Mouse (Mus musculus): ENCODE data around the gene Vwa8. TPM values are rescaled to one million over a fixed set of nuclear protein-coding genes. Genes with fewer than 3 reads are reported as not detected.

Gene Vwa8
- polyA plus RNA-seq, 1 experiment from 2014 or later: 13.8 TPM

DNA sequence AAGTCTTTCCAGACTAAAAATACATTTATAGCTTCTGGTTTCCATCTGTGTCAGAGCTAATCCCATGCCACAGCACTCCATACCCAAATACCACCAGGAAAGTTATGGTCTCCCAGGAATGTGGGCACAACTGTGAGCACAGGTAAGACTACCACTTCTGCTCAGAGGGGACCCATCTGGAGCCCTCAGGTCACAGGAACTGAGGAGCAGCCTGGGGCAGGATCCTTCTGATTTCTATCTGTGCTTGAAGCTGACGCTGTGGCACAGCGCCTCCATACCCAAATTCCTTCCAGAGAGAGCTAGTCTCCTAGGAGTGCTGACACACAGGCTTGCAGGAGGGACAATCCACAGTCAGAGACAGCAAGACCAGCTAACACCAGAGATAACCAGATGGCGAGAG, 361.0 kb downstream of the Vwa8 start:
- Histone ChIP-seq H3K4me3 (replicated peaks) (no peak overlapping the region), H3K27me3 (replicated peaks) (no peaks in the 10 kb centered on the region; the same call in 1 of the 2 replicates), H3K4me2 (replicated peaks) (no peak overlapping the region), H3K4me1 (replicated peaks) (0 out of 2 replicates have a peak, but pooled peaks cover 7% of the 10 kb centered on the region), H3K27ac (no peak overlapping the region), H3K36me3 (no peaks in the 10 kb centered on the region), H3K9ac (no peak overlapping the region), H3K9me3 (no peaks in the 10 kb centered on the region)
- ATAC-seq: no peak
- 83% methylated on average over 3 of the region's 3 CpGs for WGBS

DNA sequence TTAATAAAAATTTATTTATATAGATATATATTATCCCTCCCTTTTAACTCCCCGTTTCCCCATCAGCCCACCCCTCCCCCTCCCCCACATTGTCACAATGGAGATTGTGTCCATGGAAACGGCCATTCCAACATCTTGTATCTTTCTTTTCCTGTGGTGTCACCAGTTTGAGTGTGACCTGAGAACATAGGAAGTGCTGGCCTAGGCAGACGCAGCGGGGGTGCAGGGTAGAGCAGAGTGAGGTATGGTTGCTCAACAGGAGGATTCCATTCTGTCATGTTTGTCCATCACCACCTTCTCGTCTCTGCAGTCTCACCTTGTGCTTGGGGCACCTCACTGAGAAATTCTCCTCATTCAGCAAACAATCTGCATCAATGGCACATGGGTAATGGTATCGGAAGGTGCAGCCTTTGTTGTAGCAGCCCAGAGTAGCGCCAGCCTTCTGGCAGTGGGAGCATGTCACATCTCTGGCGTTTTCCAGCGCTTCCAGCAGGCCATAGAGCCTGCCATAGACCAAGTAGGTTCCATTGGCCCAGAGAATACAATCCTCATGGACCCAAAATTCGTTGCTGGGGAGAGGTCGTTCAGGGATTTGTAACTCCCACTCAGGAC, 363.6 kb downstream of the Vwa8 start:
- 86% methylated on average over 11 of the region's 11 CpGs for WGBS

DNA sequence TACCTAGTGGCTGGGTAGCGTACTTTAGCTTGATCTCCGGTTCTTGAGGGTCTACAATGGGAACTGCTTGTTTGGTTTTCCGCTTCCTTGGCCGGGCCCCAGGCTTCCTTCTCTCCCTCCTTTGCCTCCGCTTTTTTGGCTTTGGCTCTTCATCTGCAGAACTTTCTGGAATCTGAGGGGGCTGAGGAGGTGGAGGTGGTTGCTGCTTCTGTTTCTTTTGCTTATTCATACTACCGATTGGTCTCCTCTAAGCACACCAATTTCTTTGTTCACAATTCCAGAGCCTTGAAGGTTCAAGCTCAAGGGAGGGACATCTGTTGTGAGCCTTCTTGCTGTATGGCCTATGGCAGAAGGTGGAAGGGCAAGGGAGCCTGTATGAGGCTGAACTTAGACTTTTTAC, 365.3 kb downstream of the Vwa8 start:
- no peak overlapping the region for H3K4me2 ChIP-seq (replicated peaks)
- ATAC-seq: no peak
- H3K27ac ChIP-seq: no peak overlapping the region
- no peaks in the 10 kb centered on the region; the same call in 1 of the 2 replicates for H3K27me3 ChIP-seq (replicated peaks)
- no peaks in the 10 kb centered on the region for H3K36me3 ChIP-seq
- no peaks in the 10 kb centered on the region for H3K9me3 ChIP-seq
- no peak overlapping the region for H3K9ac ChIP-seq
- WGBS: 85% methylated on average over 6 of the region's 6 CpGs
- no peak overlapping the region for H3K4me3 ChIP-seq (replicated peaks)
- no peaks in the 10 kb centered on the region for H3K4me1 ChIP-seq (replicated peaks)

More for the DNA sequence above, 363.6 kb downstream of the Vwa8 start:
- H3K27me3 ChIP-seq (replicated peaks): no peaks in the 10 kb centered on the region; the same call in 1 of the 2 replicates
- H3K9me3 ChIP-seq: no peaks in the 10 kb centered on the region
- no peaks in the 10 kb centered on the region for H3K4me1 ChIP-seq (replicated peaks)
- H3K4me2 ChIP-seq (replicated peaks): no peak overlapping the region
- H3K27ac ChIP-seq: no peak overlapping the region
- H3K4me3 ChIP-seq (replicated peaks): no peak overlapping the region
- no peak overlapping the region for H3K9ac ChIP-seq
- no peaks in the 10 kb centered on the region for H3K36me3 ChIP-seq
- ATAC-seq: no peak

DNA sequence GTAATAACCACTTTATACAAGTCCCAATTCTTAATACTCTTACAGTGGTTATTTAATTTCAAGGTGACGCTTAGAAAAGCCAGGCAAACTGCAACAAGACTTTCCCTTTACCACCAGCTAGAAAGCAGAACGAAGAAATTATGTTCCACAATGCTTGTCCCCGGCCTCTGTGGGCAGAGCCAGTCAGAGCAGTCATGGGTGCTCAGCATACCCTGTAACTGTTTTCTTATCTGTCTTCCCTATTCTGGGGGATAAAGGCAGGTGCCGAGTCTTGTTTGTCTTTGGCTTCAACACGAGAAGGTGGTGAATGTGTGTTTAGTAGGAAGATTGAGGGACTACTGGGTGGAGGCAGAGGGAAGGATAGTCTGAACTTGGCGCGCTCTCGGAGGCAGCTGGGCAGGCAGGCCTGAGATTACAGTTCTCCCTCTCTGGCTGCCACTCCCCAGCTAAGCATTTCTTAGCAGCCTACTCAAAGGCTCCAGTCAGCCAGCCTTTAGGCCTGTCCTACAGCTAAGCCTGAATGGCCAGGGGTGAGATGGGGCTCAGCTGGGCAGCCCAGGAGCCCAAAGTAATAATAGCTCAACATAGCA, 365.9 kb downstream of the Vwa8 start:
- no peak overlapping the region for H3K9ac ChIP-seq
- no peak overlapping the region for H3K4me3 ChIP-seq (replicated peaks)
- no peaks in the 10 kb centered on the region for H3K4me1 ChIP-seq (replicated peaks)
- 68% methylated on average over 8 of the region's 8 CpGs for WGBS
- H3K27ac ChIP-seq: no peak overlapping the region
- no peak overlapping the region for H3K4me2 ChIP-seq (replicated peaks)
- 0 out of 2 replicates have a peak, but pooled peaks have one; percentile 51 for ATAC-seq
- no peaks in the 10 kb centered on the region; the same call in 1 of the 2 replicates for H3K27me3 ChIP-seq (replicated peaks)
- H3K36me3 ChIP-seq: no peaks in the 10 kb centered on the region
- H3K9me3 ChIP-seq: no peaks in the 10 kb centered on the region

DNA sequence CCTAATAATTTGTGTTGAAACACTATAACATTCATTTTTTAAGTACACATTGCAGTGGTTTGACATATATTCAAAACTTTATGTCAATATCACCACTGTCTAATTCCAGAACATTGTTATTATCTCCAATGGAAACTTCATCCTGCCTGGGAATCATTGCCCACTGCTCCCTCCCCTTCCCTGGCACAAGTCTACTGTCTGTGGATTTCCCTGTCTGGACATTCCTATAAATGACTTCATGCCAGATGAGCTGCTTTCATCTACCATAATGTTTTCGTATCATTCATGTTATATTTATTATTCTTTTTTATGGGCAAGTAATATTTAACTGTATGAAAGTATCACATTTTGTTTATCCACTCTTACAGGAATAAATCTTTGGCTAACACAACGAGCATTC, 367.5 kb downstream of the Vwa8 start:
- no peaks in the 10 kb centered on the region for H3K4me1 ChIP-seq (replicated peaks)
- no peak overlapping the region for H3K4me3 ChIP-seq (replicated peaks)
- no peaks in the 10 kb centered on the region for H3K36me3 ChIP-seq
- H3K27me3 ChIP-seq (replicated peaks): no peaks in the 10 kb centered on the region; the same call in 1 of the 2 replicates
- H3K27ac ChIP-seq: no peak overlapping the region
- no peak overlapping the region for H3K4me2 ChIP-seq (replicated peaks)
- no peaks in the 10 kb centered on the region for H3K9me3 ChIP-seq
- WGBS: 67% methylated on average over 2 of the region's 2 CpGs
- no peak for ATAC-seq
- H3K9ac ChIP-seq: no peak overlapping the region

DNA sequence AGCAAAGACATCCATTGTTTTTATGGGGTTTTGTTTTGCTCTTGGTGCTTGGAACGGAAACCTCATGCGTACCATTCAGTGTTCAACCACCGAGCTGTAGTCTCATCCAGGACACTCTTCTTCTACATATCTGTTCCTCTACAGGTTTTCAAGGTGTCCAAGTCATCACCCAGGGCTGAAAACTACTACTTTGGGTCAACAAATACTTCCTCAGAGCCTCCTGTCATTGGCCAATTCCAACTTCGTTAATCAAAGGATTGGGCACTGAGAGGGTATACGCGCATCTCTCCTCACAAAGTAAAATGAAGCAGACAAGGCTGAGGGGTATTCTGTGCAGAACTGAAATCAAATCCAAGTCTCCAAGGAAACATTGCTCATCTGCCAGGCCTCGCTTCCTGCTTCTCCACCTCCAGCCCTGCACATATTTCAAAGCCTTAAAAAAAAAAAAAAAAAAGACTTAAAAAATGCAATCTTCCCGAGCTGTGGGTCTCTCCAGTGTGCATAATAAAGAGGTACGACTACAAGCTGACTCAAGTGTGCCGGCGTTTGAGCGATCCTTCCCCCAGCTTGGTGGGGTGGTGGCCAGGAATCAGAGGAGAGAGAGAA, 374.7 kb downstream of the Vwa8 start:
- Histone ChIP-seq H3K4me2 (replicated peaks) (no peak overlapping the region), H3K9me3 (no peaks in the 10 kb centered on the region), H3K27me3 (replicated peaks) (no peaks in the 10 kb centered on the region), H3K4me3 (replicated peaks) (no peak overlapping the region), H3K27ac (no peak overlapping the region), H3K4me1 (replicated peaks) (peaks cover 10% of the 10 kb centered on the region), H3K36me3 (no peaks in the 10 kb centered on the region), H3K9ac (no peak overlapping the region)
- no peak for ATAC-seq
- WGBS: 76% methylated on average over 12 of the region's 12 CpGs

DNA sequence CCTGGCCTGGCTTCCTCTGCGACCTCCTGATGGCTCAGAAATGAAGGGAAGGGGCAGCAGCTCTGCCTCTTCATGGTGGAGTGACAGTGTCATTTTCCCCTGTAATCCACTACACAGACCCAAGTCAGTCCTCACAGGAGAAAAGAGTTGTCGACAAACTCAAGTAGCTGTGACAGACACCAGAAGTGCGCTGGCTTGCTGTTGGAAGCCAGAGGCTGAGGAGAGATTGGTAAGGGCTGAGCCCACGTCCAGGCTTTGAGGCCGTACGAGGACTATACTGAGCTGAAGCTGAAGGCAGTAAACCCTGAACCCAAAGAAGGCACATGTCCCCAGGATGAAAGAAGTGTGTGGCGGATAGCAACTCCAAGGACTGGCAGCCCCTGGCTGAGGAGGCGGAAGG, 376.6 kb downstream of the Vwa8 start:
- 67% methylated on average over 8 of the region's 8 CpGs for WGBS
- H3K9me3 ChIP-seq: no peaks in the 10 kb centered on the region
- no peak for ATAC-seq

DNA sequence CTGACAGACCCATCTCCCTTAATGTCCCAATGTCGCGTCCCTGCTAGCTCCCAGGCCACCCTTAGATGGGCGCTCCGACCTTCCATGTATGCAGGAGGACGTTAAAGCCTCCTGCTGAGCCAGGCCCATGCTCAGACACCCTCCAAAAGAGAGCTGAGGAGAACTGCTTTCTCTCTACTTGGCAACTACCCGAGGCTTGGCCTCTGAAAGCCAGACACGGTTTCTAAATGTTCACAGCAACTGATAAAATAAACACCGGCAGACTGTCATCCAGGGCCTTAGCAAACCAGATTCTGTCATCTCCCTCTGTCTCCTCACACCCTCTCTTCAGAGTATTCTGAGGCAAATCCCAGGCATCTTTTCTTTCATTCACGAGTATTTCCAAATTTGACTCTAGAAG, 377.2 kb downstream of the Vwa8 start:
- H3K4me1 ChIP-seq (replicated peaks): peaks cover 10% of the 10 kb centered on the region
- H3K27ac ChIP-seq: peak overlapping the region; percentile 44; the same call in 1 of the 2 replicates
- H3K36me3 ChIP-seq: no peaks in the 10 kb centered on the region
- no peaks in the 10 kb centered on the region for H3K27me3 ChIP-seq (replicated peaks)
- no peak overlapping the region for H3K4me3 ChIP-seq (replicated peaks)
- no peaks in the 10 kb centered on the region for H3K9me3 ChIP-seq
- H3K4me2 ChIP-seq (replicated peaks): no peak overlapping the region
- no peak overlapping the region for H3K9ac ChIP-seq
- 52% methylated on average over 9 of the region's 9 CpGs for WGBS
- no peak for ATAC-seq

More for the DNA sequence above, 376.6 kb downstream of the Vwa8 start:
- no peak overlapping the region for H3K27ac ChIP-seq
- H3K36me3 ChIP-seq: no peaks in the 10 kb centered on the region
- no peak overlapping the region for H3K4me2 ChIP-seq (replicated peaks)
- H3K4me3 ChIP-seq (replicated peaks): no peak overlapping the region
- H3K9ac ChIP-seq: no peak overlapping the region
- peaks cover 10% of the 10 kb centered on the region for H3K4me1 ChIP-seq (replicated peaks)
- H3K27me3 ChIP-seq (replicated peaks): no peaks in the 10 kb centered on the region

DNA sequence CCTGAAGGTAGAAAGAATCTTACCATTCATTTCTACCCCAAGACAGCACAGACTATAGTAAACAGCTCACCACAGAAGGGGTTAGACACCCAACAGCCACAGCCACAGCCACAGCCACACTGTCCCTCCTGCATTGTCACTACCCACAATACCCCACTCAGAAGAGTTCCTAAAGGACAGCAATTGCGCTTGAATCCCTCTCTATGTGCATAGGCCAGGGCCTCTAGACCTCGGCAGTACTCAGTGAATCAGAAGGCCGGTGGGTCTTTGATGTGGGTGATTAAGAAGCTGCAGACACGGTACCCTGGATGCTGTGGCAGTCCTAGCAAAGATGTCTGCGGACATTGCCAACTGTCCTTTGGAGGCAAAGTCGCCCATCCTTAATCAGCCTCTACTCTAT, 377.9 kb downstream of the Vwa8 start:
- Histone ChIP-seq H3K4me3 (replicated peaks) (no peak overlapping the region), H3K27ac (no peak overlapping the region), H3K4me2 (replicated peaks) (no peak overlapping the region), H3K27me3 (replicated peaks) (no peaks in the 10 kb centered on the region), H3K9me3 (no peaks in the 10 kb centered on the region), H3K9ac (no peak overlapping the region), H3K4me1 (replicated peaks) (peaks cover 10% of the 10 kb centered on the region), H3K36me3 (no peaks in the 10 kb centered on the region)
- 80% methylated on average over 6 of the region's 6 CpGs for WGBS
- ATAC-seq: no peak

DNA sequence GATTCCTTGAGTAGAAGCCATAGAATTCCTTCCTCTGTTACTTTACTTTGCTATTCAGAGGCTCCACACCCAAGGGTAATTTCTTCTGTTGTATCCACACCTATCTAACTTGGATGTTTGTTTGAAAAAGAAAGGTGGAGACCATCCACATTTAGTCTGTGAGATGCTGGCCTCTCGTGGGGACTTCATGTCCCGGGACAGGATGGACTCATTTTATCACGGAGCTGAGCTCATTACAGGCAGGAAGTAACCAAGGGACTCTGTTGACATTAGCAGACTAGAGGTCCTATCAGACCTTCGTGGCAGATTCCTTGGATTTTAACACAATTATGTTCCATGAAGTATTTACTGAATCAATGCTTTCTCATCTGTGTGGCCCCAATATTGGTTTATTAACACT, 379.1 kb downstream of the Vwa8 start:
- Histone ChIP-seq H3K36me3 (no peaks in the 10 kb centered on the region), H3K9ac (no peak overlapping the region), H3K9me3 (no peaks in the 10 kb centered on the region), H3K27me3 (replicated peaks) (no peaks in the 10 kb centered on the region), H3K4me3 (replicated peaks) (no peak overlapping the region), H3K4me1 (replicated peaks) (peaks cover 8% of the 10 kb centered on the region), H3K27ac (no peak overlapping the region), H3K4me2 (replicated peaks) (no peak overlapping the region)
- 17% methylated on average over 4 of the region's 4 CpGs for WGBS
- no peak for ATAC-seq

DNA sequence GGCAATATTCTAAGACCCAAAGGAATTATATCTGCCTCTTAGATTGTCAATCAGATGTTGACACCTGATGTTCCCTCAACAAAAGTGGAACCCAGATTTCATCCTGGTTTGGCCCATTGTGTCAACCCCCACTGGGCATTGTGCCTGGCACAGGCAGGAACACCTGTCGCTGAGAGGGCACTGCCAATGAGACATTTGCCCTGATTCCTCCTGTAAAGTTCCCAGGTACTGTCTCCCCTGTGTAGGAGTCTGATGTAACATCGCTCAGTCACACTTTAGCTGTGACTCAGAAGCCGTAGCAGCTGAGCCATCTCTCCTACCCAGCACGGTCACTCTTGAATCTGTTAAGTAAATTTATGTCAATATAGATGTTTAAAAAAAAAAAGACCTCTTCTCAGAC, 382.8 kb downstream of the Vwa8 start:
- Histone ChIP-seq H3K4me2 (replicated peaks) (no peak overlapping the region), H3K9me3 (no peaks in the 10 kb centered on the region), H3K27me3 (replicated peaks) (no peaks in the 10 kb centered on the region), H3K36me3 (no peaks in the 10 kb centered on the region), H3K4me3 (replicated peaks) (no peak overlapping the region), H3K9ac (no peak overlapping the region), H3K4me1 (replicated peaks) (no peaks in the 10 kb centered on the region; the same call in 1 of the 2 replicates), H3K27ac (no peak overlapping the region)
- no peak for ATAC-seq
- WGBS: 73% methylated on average over 4 of the region's 4 CpGs

DNA sequence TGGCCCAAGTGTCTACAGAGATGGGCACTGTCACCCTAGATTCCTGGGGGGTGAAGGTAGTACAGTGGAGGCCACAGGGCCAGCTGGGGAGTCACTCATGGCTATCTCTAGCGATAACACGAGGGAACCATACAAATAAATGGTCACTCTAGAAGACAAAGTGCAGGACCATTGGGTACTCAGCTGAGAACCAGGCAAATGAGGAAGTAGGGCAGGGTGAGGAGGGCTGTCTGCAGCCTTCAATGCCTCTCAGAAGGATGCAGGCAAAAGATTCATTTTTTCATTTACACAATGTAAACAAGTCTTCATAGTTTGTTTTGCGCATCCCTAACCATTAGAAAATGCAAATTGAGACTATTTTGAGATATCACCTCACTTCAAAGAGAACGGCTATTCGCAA, 384.8 kb downstream of the Vwa8 start:
- Histone ChIP-seq H3K9ac (no peak overlapping the region), H3K27ac (no peak overlapping the region), H3K36me3 (no peaks in the 10 kb centered on the region), H3K4me1 (replicated peaks) (no peaks in the 10 kb centered on the region), H3K9me3 (no peaks in the 10 kb centered on the region), H3K4me2 (replicated peaks) (no peak overlapping the region), H3K27me3 (replicated peaks) (no peaks in the 10 kb centered on the region), H3K4me3 (replicated peaks) (no peak overlapping the region)
- 67% methylated on average over 5 of the region's 5 CpGs for WGBS
- no peak for ATAC-seq

DNA sequence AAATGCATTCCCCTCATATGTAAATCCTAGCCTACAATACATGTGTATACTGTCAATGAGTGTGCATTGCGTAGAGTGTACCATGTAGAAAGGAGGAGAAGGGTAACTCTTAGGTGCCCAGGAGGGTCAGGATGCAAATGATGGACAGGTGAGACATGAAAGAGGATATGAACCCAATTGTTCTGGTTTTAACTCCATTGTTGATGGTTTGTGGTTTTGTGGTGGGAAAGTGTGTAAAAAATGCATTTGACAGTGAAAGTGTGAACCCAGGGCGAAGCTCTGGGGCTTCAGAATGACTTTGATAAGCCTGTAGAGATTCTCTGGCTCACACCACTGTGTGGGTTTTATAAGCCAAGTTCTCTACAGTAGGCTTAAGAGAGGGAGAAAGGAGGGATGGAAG, 385.7 kb downstream of the Vwa8 start:
- H3K9me3 ChIP-seq: no peaks in the 10 kb centered on the region
- H3K27ac ChIP-seq: no peak overlapping the region
- no peak overlapping the region for H3K9ac ChIP-seq
- 90% methylated on average over 2 of the region's 2 CpGs for WGBS
- no peak overlapping the region for H3K4me2 ChIP-seq (replicated peaks)
- ATAC-seq: no peak
- H3K4me3 ChIP-seq (replicated peaks): no peak overlapping the region
- no peaks in the 10 kb centered on the region for H3K36me3 ChIP-seq
- no peaks in the 10 kb centered on the region for H3K4me1 ChIP-seq (replicated peaks)
- no peaks in the 10 kb centered on the region for H3K27me3 ChIP-seq (replicated peaks)

Measured in intestine, embryonic 15.5 days (tissue).